8 mouse cellular contexts compared by ENCODE assay signal in the genomic region with DNA sequence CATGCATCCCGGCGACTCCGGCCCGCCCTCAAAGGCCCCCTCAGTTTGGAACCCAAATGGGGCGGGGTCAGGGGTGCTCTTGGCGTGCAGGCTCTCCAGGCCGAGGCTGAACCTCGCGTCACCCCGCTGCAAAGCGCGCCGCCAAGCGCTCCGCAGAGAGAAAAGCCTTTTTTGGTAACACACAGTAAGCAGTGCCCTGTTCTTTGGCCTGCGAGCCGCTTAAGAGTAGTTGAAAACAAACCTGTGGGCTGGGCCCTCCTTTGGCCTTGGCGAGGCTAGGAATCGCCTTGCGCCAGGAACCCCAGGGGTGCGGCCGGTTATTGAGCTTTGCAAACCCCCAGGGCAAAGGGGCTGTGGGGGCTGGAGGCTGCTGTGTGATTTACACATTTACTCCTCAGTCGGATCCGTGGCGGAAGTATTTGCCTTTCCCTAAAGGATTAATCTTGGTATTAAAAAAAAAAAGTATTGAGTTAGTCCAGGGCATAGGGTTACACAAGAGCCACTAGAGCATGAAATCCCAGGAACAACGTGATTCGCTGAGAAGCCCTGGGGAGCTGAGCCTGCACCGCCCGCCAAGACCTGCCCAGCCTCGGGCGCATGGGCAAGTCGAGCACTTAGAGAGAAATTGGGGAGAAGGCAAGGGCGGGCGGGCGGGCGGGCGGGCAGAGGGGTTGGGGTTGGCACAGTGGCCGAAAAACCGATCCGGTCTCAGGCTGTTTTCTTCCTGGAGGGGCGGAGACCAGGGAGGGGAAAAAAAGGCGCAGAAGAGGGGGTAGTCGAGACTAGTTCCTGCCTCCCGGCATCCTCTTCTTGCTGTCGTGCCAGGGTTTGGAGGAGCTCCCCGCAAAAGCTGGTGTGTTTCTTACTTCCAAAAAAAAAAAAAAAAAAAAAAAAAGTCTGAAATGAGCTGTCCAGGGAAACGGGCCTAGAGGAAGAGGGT. TPM values are rescaled to one million over a fixed set of nuclear protein-coding genes. Genes with fewer than 3 reads are reported as not detected.
DNase-seq lines count a peak whose midpoint lies in the region; ATAC-seq lines count a peak whose summit lies in the region.

No protein-coding gene starts in this region.

- peak overlapping the region; percentile 55 for H3K4me2 ChIP-seq in hindbrain, embryonic 14.5 days (replicated peaks)

- no peaks in the 10 kb centered on the region for H3K9me3 ChIP-seq in hindbrain, embryonic 14.5 days (ENCODE audit: control insufficient read depth, low read length)

- H3K36me3 ChIP-seq in hindbrain, embryonic 14.5 days (replicated peaks; ENCODE audit: control insufficient read depth, insufficient read depth) = no peaks in the 10 kb centered on the region

- H3K27me3 ChIP-seq in hindbrain, embryonic 14.5 days (ENCODE audit: control insufficient read depth, insufficient read depth, low read length) = peaks cover 4% of the 10 kb centered on the region; the same call in 1 of the 2 replicates

- H3K9ac ChIP-seq in hindbrain, embryonic 14.5 days = peak overlapping the region; percentile 52

- H3K4me1 ChIP-seq in hindbrain, embryonic 14.5 days (replicated peaks; ENCODE audit: control insufficient read depth, insufficient read depth, low read length) = peaks cover 78% of the 10 kb centered on the region

- 3% methylated on average over 47 of the region's 47 CpGs for WGBS in hindbrain, embryonic 14.5 days

- DNase-seq in Muller cell, postnatal 12 days (ENCODE audit: inconsistent ontology term) = peak; percentile 93
- peak; percentile 72 for DNase-seq in cerebellum, adult 8-10 months
- DNase-seq in frontal cortex, postnatal 36 days (ENCODE audit: low spot score in 2 of 2) = peak; percentile 73 to 74
- peak; percentile 70 for DNase-seq in hindbrain, embryonic 14.5 days (ENCODE audit: low spot score)
- DNase-seq in left cerebral cortex, postnatal 25 days (ENCODE audit: low spot score in 2 of 2) = peak; percentile 69 to 92
- DNase-seq in right cerebral cortex, postnatal 36 days (ENCODE audit: low spot score in 2 of 2) = peak; percentile 59 to 80
- peak; percentile 68 to 88 for DNase-seq in urinary bladder, postnatal 36 days (ENCODE audit: low spot score in 2 of 2)

- intact Hi-C loops in left cerebral cortex, postnatal 25 days (cut with DNase I) = no loop called here

- peak overlapping the region; percentile 83 for H3K27ac ChIP-seq in hindbrain, embryonic 14.5 days

- H3K4me3 ChIP-seq in hindbrain, embryonic 14.5 days (replicated peaks; ENCODE audit: low read length) = peak overlapping the region; percentile 20

- no peak for ATAC-seq in hindbrain, embryonic 14.5 days (ENCODE audit: low FRiP score)
- ATAC-seq in megakaryocyte-erythroid progenitor cell, adult 5-6 weeks (replicated peaks; ENCODE audit: low FRiP score, low TSS enrichment, poor library complexity, severe bottlenecking) = peak; percentile 44; the same call in 1 of the 2 replicates

RNA-seq across cellular contexts. Expression of gene Irf2bpl, which starts 3.8 kb away (rescaled TPM):
- polyA plus RNA-seq in hindbrain, embryonic 14.5 days (2014; fragmentation: Nextera tagmentation; extraction: Ambion mirVana) = 64.5 and 65.5 TPM in 2 replicates
- 10 to 100 TPM; 61.9 to 78.7 TPM for total RNA-seq in left cerebral cortex, postnatal 25 days (2021)
- total RNA-seq in megakaryocyte-erythroid progenitor cell, adult 5-6 weeks (2014; fragmentation: Nextera tagmentation) = 0.76 and 0.94 TPM in 2 replicates
- 1.1 and 2.7 TPM in 2 replicates for total RNA-seq in megakaryocyte-erythroid progenitor cell, adult 5-6 weeks (2017)

RNA-seq across cellular contexts. Expression of gene Cipc, which starts 58.4 kb away (rescaled TPM):
- polyA plus RNA-seq in hindbrain, embryonic 14.5 days (2014; fragmentation: Nextera tagmentation; extraction: Ambion mirVana) = 46.8 and 52.1 TPM in 2 replicates
- total RNA-seq in left cerebral cortex, postnatal 25 days (2021) = 10 to 100 TPM; 79.9 to 87.8 TPM
- 29.2 and 35.6 TPM in 2 replicates for total RNA-seq in megakaryocyte-erythroid progenitor cell, adult 5-6 weeks (2014; fragmentation: Nextera tagmentation)
- total RNA-seq in megakaryocyte-erythroid progenitor cell, adult 5-6 weeks (2017) = 22.0 and 23.0 TPM in 2 replicates

Comparison
In these comparisons a context has a peak if more than half of its experiments do, and no peak if none do; other contexts are left out.
1. RNA of gene Irf2bpl, which starts 3.8 kb away (total RNA-seq): 61.9 to 78.7 TPM in left cerebral cortex, postnatal 25 days; 0.76 to 2.7 TPM in megakaryocyte-erythroid progenitor cell, adult 5-6 weeks; every median in the first group is over 10 times any median in the second.
2. Peak in every context shown above with its lines, with median percentiles within 50 percentile points of each other: DNase-seq.